Mouse (Mus musculus): ENCODE measurements around the gene Hoxc11.

- no peak for TF ChIP-seq CTCF (IDR thresholded peaks at IDR 0.05; ENCODE audit: extremely low read depth, insufficient read length, insufficient replicate concordance, low read depth, low read length)
- no peak for TF ChIP-seq POLR2A (IDR thresholded peaks at IDR 0.05; ENCODE audit: low read depth, low read length)
Observed at GRCm38 (mm10) chr15:102963259-102963658, 9.0 kb downstream of the Hoxc11 start.
